Mouse (Mus musculus) right cerebral cortex, postnatal 10 days (tissue): ENCODE results near the gene Fndc7.
"Not testable (repeated sequence)": the region's sequence is repeated elsewhere in the genome, so short reads cannot be mapped to it uniquely, and the experiment has no call there.

Source experiments
- DNase-seq, 2 experiments: peaks; one replicate each; pipeline ENCODE4 v3.0.0; 2021; ENCODE audit warnings: low spot score in 2 of 2

Gene Fndc7

DNA sequence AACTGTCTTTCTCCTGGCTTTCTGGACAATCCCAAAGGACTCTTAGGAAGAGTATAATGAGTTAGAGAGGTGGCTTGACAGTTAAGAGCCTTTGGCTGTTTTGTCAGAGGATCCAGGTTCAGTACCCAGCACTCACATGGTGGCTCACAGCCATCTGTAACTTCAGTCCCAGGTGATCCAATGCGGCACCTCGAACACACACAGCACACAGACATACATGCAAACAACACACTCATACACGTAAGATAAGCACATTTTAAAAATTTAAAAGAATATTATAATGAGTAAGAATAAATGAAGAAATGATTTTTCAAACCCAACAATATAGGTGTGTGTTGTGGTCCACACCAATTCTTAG lies 2.2 kb downstream of the Fndc7 start:
- no peak for DNase-seq

DNA sequence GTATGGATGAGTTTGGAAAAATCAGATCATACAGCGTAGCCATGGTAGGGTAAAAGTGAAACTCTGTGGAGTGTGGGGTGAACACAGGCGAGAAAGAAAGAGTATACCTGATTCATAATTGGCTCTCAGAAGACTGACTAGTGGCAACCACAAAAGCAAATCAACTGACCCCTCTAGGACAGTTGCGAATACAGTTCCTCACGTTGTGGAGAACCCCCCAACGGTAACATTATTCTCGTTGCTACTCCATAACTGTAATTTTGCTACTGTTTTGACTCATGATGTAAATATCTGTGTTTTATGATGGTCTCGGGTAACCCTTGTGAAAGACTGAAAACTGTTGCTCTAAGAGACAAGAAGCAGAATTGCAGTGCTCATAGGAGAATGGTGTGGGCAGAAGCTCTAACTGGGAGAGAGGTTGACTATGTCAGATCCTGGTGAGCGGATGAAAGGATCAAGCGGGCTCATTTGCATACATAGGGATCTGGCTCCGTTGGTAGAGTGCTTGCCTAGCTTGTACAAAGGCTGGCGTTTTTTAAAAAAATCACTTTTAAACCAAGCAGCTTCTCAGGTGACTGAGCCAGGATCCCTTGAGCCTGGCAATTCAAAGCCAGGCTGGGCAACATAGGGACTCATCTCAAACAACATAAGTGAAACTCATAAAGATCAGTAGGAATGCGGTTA lies 2.7 kb downstream of the Fndc7 start:
- no peak for DNase-seq

DNA sequence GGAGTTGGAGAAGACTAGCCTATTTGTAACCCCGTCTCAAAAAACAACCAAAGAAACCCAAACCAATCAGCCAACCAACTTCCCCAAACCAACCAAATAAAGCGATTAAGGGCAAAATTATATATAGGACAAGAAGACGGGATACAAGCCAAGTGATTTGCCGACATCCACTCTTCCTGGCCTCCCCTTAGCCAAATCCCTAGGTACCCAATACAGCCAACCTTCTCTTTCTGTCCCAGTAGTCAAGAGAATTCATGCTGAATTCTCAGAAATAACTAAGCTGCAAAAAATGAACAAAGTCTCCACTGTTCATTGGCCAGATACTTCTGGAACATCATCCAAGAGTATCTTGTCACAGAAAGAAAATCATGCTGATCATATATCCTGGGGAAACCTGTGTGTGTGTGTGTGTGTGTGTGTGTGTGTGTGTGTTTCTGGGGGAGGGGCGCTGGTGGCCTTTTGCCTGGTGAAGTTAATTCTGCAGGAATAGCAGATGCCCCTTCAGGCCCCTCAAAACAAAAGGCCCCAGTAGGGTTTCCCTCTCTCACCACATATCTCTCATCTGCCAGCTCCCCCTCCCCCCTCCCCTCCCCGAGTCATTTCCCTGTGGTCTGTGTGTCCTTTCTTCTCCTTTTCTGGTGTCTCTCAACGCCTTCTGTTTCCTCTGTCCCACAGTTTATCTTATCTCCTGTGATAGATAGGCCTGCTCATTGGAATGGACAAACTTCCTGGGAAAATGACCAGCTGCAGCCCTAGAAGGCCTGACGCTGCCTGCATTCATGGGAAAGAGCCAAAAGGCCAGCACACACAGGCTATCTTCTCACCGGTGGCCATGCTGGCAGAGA lies 3.9 kb downstream of the Fndc7 start:
- DNase-seq: no peak

DNA sequence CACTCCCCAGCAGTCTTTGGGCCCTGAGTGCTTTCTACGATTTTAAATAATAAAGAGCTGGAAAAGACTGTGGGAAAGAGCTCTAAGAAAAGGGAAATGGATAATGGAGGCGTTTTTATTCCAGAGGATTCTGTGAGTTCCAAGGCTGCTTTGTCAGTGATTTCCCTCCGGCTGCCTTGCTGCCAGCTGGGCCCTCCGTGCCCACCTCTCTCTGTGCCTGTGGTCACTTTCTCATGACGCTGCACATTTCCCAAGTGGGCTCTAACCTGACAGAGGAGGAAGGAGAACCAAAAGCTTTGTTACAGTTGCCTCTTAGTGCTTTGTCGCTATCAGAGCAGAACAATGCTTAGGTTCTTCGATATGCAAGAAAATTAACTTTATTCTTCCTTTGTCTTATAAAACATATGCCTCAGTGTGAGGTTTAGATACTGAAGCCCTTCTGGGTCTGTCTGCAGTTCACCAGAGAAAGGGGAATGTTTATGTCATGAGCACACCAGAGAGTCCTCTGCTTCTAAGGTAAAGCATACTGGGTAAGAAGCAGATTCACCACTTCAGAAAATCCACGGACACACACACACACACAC lies 5.0 kb downstream of the Fndc7 start:
- peak in 1 of 2 experiments; percentile 49 for DNase-seq

DNA sequence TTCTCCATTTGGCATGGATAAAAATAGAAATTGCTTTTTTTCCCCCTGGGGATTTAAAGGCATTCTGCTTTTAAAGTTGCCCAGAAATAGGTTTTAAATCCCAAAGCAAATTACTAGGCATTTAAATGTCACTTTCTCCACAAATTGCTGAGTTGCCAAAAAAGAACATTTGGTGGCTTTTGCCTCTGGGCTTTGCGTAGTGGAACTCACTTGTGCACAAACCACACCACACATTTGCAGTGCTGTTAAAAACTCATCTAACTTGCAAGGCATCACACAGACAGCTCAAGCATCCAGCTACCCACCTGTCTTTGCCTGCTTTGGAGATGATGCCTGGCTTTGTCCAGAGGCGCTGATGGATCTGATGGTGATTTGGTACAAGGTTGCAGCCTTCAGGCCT lies 6.7 kb downstream of the Fndc7 start:
- no peak for DNase-seq

DNA sequence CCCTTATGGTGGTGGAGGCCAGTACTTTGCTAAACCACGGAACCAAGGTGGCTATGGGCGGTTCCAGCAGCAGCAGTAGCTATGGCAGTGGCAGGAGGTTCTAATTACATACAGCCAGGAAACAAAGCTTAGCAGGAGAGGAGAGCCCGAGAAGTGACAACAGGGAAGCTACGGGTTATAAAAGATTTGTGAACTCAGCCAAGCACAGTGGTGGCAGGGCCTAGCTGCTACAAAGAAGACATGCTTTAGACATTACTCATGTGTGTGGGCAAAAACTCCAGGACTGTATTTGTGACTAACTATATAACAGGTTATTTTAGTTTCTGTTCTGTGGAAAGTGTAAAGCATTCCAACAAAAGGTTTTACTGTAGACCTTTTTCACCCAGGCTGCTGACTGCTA lies 7.9 kb downstream of the Fndc7 start:
- not testable (repeated sequence) for DNase-seq

DNA sequence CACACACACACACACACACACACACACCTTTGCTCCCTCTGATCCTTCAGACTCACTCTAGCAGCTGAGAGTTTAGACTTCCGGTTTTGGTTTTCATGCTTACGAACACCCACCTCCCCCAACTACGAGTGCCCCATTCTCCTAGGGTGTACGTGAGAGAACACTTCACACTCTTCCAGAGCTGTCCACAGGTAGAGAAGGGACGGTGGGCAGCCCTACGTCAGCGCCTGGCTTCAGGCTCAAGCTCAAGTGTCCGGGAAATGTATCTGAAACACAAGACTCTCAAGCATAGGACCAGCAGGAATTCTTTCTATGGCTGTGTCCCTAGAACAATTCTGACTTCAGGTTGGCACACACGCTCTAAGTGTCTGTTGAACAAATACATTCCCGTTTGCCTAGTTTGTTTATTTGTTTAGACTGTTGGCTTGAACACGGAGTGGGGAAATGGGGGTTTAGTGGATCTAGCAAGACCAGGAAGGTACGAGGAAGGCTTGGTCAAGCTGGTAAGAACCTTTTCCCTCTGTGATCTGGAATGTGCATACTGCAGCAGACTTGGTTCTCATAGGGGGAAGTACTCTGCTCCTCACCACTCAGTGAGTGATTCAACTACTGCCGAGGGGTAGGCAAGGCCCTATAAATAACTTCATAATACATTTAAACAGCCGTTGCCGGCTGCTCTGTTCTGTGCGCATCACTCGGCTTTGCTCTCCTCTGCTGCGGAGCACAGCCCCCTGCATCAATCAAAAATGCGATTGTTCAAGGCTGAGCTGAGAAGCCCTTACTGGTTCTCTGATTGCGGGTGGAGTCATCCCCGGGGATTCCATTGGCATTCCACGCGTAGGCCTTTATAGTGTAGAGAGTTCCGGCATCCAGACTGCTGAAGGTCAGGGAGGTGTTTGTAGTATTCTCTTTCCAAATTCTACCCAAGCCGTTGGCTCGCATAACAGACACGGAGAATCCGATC lies 9.0 kb downstream of the Fndc7 start:
- peak; percentile 36 to 43 for DNase-seq

DNA sequence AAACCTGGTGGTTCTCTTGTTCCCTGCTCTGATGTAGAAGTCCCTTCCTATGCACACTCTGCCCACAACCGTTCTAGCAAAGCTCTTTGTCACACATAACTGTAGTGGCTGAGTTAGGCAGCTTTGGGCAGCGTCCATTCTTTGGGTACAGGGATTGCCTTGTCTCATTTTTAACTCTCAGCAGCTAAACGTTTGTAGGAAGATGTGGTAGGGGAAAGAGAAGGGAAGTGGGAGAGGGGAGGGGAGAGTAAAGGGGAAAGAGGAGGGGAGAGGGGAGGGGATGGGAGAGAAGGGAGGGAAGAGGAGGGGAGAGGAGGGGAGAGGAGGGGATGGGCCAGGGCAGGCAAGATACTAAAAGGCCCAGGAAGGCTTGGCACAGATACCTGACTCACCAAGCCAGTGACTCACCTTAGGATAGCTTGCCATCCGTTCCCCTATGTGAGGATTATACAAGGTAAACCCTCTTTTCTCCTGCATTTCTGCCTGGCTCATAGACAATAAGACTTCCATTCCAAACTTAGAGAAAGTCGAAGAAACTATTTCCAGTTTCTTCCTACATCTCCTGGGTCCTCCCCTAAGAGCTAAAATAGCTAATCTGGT lies 9.9 kb downstream of the Fndc7 start:
- DNase-seq: no peak

DNA sequence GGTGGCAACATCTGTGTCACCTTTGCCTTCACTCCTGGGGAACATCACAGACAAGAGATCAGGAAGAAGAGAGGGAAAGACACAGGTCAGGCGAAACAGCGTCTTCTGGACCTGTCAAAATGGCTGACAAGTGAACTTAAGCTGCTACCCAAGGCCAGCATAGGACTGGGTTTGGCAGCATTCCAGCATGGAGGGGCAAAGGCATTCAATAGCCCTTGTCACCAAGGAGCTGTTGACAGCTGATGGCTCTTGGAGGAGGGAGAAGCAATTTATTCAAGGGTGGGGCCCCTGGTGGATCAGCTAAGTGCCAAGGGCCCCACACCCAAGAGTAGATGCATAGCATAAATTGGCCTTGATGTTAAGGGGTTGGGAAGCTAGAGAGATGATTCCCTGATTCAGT lies 10.7 kb downstream of the Fndc7 start:
- no peak for DNase-seq

DNA sequence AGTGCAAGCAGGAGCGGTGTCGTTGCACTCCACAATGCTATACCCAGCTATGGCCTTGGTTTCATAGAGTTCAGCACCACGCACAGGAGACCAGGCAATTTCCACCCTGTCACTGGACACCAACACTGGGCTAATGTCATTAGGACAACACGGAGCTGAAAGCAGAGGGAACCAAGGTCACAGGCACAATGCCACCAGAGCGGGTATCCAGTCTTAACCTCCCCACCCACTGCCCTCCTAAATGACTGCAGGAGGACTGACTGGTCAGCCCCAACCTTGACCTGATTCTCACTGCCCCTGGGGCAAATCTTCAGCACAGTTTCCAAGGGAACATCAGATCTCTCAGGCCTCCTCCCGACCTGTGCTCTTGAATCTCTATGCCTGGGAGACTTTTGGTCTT lies 19.2 kb downstream of the Fndc7 start:
- DNase-seq: no peak

DNA sequence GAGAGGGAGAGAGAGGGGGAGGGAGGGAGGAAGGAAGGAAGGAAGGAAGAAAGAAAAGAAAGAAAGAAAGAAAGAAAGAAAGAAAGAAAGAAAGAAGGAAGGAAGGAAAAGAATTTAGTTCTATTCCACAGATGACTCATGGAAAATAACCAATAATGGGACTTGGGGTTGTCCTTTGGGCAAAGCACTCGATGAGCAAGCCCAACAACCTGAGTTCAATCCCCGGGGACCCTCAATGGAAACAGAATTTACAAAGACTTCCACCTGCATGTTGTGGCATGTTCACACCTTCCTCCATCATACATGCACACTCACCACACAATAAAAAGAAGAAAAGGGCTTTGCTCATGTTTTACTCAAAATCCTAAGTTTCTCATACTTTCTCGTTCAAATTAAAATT lies 22.4 kb downstream of the Fndc7 start:
- no peak for DNase-seq

DNA sequence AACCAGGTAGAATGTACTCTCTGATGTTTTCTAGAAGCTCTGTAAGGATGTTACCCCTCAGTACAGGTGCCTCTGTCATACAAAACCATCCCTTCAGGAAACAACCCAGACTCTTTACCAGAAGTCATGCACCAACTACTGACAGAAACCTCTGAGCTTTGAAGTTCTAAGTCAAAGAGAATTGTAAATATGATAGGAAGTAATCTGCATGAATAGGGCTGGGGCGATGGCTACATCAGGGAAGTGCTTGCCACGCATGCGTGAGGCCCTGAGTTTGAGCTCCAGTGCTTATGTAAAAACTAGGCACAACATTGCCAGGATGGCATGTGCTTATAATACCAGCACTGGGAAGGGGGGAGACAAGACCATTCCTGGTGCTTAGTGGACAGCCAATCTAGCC lies 24.1 kb downstream of the Fndc7 start:
- DNase-seq: no peak

DNA sequence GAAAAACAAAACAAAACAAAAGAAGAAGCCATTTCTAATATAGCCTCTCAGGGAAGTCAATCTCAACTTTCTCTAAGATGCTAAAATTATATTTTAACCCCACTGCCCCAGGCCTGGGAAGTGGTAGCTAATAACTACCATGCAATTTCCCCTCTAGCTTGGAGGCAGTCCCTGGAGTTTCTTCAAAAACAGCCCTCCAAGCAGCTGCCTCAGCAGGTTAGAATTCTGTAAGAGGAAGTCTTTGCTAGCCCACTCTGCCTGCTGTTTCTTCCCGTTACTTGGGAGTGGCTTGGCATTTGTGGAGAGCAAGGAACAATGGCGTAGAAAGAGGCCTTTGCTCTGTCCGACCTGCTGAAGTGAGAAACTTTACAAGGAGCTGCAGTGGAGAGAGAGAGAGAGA lies 24.7 kb downstream of the Fndc7 start:
- DNase-seq: no peak

DNA sequence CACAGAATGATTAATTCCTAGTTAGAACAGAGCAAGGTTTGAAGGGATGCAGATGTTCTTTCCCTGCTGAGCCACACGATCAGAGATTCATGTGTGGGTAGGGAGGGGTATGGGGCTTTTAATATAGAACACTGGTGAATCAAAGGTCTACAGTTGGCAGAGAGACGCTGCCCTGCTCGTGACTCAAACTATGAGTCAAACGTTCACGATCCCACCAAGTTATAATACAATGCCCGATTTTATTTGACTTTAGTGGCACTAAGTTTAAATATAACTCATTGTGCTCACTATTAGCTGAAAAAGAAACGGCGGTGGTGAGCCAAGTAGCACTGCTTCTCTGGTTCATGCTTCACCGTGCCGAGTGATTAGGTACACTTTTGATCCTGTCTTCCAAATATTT lies 26.7 kb downstream of the Fndc7 start:
- DNase-seq: no peak

DNA sequence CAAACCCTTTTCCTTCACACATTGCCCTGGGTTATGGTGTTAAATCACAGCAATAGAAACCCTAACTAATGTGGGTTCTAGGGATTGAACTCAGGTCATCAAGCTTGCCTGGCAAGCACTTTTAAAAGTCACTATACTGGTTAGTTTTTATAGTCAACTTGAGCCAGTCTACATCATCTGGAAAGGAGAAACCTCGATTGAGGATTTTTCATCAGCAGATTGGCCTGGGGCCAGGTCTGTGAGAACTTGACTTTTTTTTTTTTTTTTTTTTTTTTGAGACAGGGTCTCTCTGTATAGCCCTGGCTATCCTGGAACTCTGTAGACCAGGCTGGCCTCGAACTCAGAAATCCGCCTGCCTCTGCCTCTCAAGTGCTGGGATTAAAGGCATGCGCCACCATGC lies 27.5 kb downstream of the Fndc7 start:
- not testable (repeated sequence) for DNase-seq

DNA sequence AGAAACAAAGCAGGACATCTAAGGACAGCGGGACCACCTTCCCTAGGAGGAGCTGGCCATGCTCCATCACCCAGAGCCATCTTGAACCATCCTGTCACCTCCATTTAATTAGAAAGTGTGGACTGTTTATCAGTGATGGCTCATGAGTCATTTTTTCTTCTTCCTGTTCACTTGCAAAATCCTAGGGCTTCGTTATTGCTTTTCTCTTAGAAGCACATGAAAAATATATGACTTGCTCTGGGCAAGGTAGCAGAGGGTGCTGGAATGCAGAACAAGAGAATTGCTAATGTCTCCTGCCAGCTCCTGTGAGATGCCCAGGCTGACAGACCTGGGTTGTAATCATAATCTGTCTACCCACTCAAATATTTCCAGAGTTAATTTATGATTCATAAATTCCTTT lies 29.0 kb downstream of the Fndc7 start:
- no peak for DNase-seq

DNA sequence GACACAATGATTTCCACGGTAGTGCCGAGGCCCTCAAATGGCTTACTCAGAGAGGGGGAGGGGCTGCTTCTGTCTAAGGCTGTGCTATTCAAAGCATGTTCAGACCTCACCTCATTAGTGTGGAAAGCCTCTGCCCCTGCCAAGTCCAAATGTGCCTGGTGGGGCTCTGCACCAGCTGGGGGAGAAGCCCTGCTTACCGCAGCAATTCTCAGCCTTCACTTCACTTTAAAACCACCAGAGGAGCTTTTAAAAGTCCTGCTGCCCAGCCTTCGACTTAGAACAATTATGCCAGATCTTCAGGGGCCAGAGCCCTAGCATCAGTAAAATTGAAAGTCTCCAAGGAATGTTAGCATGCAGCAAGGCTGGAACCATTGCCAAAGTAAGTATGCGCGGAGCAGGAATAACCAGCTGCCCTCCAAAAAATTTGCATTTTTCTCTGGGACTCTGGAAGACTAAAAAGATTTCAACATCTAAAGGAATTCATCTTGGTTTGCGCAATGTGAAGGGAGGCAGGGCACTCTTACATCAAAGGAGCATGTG lies 31.5 kb downstream of the Fndc7 start:
- peak; percentile 73 to 76 for DNase-seq

DNA sequence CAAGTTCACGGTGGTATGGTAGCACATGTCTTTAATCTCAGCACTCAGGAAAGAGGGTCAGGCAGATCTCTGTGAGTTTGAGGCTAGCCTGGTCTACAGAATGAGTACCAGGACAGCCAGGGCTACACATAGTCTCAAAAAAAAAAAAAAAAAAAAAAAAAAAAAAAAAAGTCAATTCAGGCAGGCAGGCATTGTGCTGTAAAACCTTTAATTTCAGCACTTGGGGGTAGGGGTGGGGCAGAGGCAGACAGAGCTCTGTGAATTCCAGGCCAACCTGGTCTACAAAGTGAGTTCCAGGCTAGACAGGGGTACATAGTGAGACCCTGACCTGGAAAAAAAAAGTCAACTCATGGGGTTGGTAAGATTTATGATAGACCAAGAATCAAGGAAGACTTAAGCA lies 32.1 kb downstream of the Fndc7 start:
- no peak for DNase-seq

DNA sequence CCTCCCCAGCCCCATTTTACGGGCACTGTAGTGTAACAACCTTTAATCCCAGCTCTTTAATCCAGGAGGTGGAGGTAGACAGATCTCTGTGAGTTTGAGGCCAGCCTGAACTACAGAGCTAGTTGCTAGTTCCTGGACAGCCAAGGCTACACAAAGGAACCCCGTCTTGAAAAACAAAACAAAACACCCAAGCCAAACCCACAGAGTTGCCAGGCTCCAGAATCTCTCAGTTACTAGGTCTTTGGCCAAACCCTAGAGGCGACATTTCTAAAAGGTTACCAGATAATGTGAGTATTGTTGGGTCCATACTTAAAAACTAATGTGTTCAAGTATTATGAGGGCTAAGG lies 32.7 kb downstream of the Fndc7 start:
- no peak for DNase-seq

DNA sequence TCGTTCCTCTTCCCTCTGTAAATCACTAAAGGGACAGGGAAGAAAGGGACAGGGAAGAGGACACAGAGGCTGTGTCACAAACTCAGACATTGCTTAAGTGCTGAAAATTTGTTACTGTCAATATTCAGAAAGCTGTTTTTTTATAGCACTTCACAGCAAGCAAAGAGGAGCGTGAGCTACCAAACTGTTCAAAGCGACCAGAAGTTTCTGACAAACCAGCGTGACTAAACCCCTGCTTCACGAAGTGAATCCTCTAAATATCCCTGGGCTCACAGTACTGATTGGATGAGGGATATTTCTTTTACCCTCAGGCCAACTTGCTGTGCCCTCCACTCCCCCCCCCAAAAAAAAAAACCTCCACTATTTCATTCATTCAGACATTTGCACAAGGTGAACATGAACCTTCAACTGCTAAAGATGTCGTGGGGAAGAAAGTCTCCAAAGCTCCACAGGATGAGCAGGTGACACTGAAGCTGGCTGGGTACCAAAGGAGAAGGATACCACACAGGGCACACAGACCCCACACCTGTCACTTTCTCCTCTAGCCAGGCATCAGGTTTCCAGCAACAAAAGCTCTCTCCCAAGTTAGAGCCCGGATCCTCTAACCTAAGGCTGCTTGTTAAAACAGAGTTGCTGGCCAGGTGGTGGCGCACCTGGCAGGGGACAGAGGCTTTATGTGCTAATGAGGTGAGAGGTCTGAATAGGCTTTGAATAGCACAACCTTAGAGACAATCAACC lies 33.3 kb downstream of the Fndc7 start:
- DNase-seq: no peak

DNA sequence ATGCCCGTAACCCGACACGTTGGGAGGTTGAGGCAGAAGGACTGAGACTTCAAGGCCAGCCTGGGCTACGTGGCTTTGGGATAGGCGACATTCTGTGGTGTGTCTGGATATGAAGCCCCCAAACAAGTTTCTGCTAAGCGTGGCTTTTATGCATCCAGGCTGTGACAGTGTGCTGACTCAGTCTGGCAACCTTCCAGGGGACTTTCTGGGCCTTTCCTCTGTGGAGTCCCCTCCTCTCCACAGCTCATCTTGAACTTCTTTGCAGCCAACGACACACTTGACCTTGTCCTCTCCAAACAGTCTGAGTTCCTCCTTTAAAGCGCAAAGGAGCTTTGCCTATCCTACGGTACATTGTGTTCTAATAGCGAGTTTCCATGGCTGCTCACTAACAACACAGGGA lies 33.9 kb downstream of the Fndc7 start:
- DNase-seq: peak; percentile 63 to 69
